Mouse (Mus musculus): ENCODE data around the gene Hydin. TPM values are rescaled to one million over a fixed set of nuclear protein-coding genes. Genes with fewer than 3 reads are reported as not detected.

Gene Hydin
- polyA plus RNA-seq, 1 experiment = 0.02 TPM

GRCm38 (mm10) chr8:110333376-110333775 lies 66.6 kb downstream of the Hydin start:
- no peak for TF ChIP-seq POLR2A (IDR thresholded peaks at IDR 0.05; ENCODE audit: low read depth, low read length)
- TF ChIP-seq CTCF (conservative IDR thresholded peaks at IDR 0.05; ENCODE audit: insufficient read depth, insufficient read length, low read depth, low read length) = no peak
- 28% methylated on average over 7 of the region's 7 CpGs for WGBS
- no peak overlapping the region for H3K4me3 ChIP-seq (ENCODE audit: insufficient read depth, low read depth, low read length)
- H3K27ac ChIP-seq (ENCODE audit: insufficient read depth, low read depth, low read length) = no peak overlapping the region
- H3K4me1 ChIP-seq (ENCODE audit: control insufficient read depth, insufficient read depth, low read length) = no peaks in the 10 kb centered on the region
- DNase-seq = no peak
- H3K36me3 ChIP-seq (ENCODE audit: control insufficient read depth, insufficient read depth, low read length) = no peaks in the 10 kb centered on the region
- no peaks in the 10 kb centered on the region for H3K27me3 ChIP-seq (replicated peaks; ENCODE audit: control insufficient read depth, insufficient read depth, low read length)

GRCm38 (mm10) chr8:110339447-110339846 lies 72.7 kb downstream of the Hydin start:
- H3K27ac ChIP-seq (ENCODE audit: insufficient read depth, low read depth, low read length) = no peak overlapping the region
- H3K4me1 ChIP-seq (ENCODE audit: control insufficient read depth, insufficient read depth, low read length) = no peaks in the 10 kb centered on the region
- TF ChIP-seq CTCF (conservative IDR thresholded peaks at IDR 0.05; ENCODE audit: insufficient read depth, insufficient read length, low read depth, low read length) (no peak), POLR2A (IDR thresholded peaks at IDR 0.05; ENCODE audit: low read depth, low read length) (no peak)
- WGBS = 63% methylated on average over 2 of the region's 2 CpGs
- no peak overlapping the region for H3K4me3 ChIP-seq (ENCODE audit: insufficient read depth, low read depth, low read length)
- H3K36me3 ChIP-seq (ENCODE audit: control insufficient read depth, insufficient read depth, low read length) = no peaks in the 10 kb centered on the region
- DNase-seq = no peak
- no peaks in the 10 kb centered on the region for H3K27me3 ChIP-seq (replicated peaks; ENCODE audit: control insufficient read depth, insufficient read depth, low read length)

GRCm38 (mm10) chr8:110340090-110340703 lies 73.4 kb downstream of the Hydin start:
- TF ChIP-seq POLR2A (IDR thresholded peaks at IDR 0.05; ENCODE audit: low read depth, low read length) (no peak), CTCF (conservative IDR thresholded peaks at IDR 0.05; ENCODE audit: insufficient read depth, insufficient read length, low read depth, low read length) (no peak)
- 73% methylated on average over 12 of the region's 12 CpGs for WGBS
- Histone ChIP-seq H3K4me3 (ENCODE audit: insufficient read depth, low read depth, low read length) (no peak overlapping the region), H3K36me3 (ENCODE audit: control insufficient read depth, insufficient read depth, low read length) (no peaks in the 10 kb centered on the region), H3K27me3 (replicated peaks; ENCODE audit: control insufficient read depth, insufficient read depth, low read length) (no peaks in the 10 kb centered on the region), H3K27ac (ENCODE audit: insufficient read depth, low read depth, low read length) (no peak overlapping the region), H3K4me1 (ENCODE audit: control insufficient read depth, insufficient read depth, low read length) (no peaks in the 10 kb centered on the region)
- no peak for DNase-seq

GRCm38 (mm10) chr8:110345697-110346394 lies 79.1 kb downstream of the Hydin start:
- DNase-seq = no peak
- 76% methylated on average over 12 of the region's 12 CpGs for WGBS
- Histone ChIP-seq H3K27ac (ENCODE audit: insufficient read depth, low read depth, low read length) (no peak overlapping the region), H3K27me3 (replicated peaks; ENCODE audit: control insufficient read depth, insufficient read depth, low read length) (no peaks in the 10 kb centered on the region; the same call in 1 of the 2 replicates), H3K36me3 (ENCODE audit: control insufficient read depth, insufficient read depth, low read length) (no peaks in the 10 kb centered on the region), H3K4me3 (ENCODE audit: insufficient read depth, low read depth, low read length) (no peak overlapping the region), H3K4me1 (ENCODE audit: control insufficient read depth, insufficient read depth, low read length) (no peaks in the 10 kb centered on the region)
- TF ChIP-seq CTCF (conservative IDR thresholded peaks at IDR 0.05; ENCODE audit: insufficient read depth, insufficient read length, low read depth, low read length) (no peak), POLR2A (IDR thresholded peaks at IDR 0.05; ENCODE audit: low read depth, low read length) (no peak)

GRCm38 (mm10) chr8:110346915-110347314 lies 80.1 kb downstream of the Hydin start:
- H3K27ac ChIP-seq (ENCODE audit: insufficient read depth, low read depth, low read length) = no peak overlapping the region
- no peaks in the 10 kb centered on the region for H3K36me3 ChIP-seq (ENCODE audit: control insufficient read depth, insufficient read depth, low read length)
- TF ChIP-seq POLR2A (IDR thresholded peaks at IDR 0.05; ENCODE audit: low read depth, low read length) (no peak), CTCF (conservative IDR thresholded peaks at IDR 0.05; ENCODE audit: insufficient read depth, insufficient read length, low read depth, low read length) (no peak)
- H3K4me1 ChIP-seq (ENCODE audit: control insufficient read depth, insufficient read depth, low read length) = no peaks in the 10 kb centered on the region
- no peak for DNase-seq
- no peaks in the 10 kb centered on the region; the same call in 1 of the 2 replicates for H3K27me3 ChIP-seq (replicated peaks; ENCODE audit: control insufficient read depth, insufficient read depth, low read length)
- no peak overlapping the region for H3K4me3 ChIP-seq (ENCODE audit: insufficient read depth, low read depth, low read length)
- 96% methylated on average over 1 of the region's 1 CpGs for WGBS

- DNase-seq = no peak
- 82% methylated on average over 3 of the region's 3 CpGs for WGBS
- Histone ChIP-seq H3K4me3 (ENCODE audit: insufficient read depth, low read depth, low read length) (no peak overlapping the region), H3K27me3 (replicated peaks; ENCODE audit: control insufficient read depth, insufficient read depth, low read length) (no peaks in the 10 kb centered on the region; the same call in 1 of the 2 replicates), H3K36me3 (ENCODE audit: control insufficient read depth, insufficient read depth, low read length) (no peaks in the 10 kb centered on the region), H3K27ac (ENCODE audit: insufficient read depth, low read depth, low read length) (no peak overlapping the region), H3K4me1 (ENCODE audit: control insufficient read depth, insufficient read depth, low read length) (no peaks in the 10 kb centered on the region)
- TF ChIP-seq CTCF (conservative IDR thresholded peaks at IDR 0.05; ENCODE audit: insufficient read depth, insufficient read length, low read depth, low read length) = no peak
- TF ChIP-seq POLR2A (IDR thresholded peaks at IDR 0.05; ENCODE audit: low read depth, low read length) = no peak
Measured at GRCm38 (mm10) chr8:110350725-110351124, 83.9 kb downstream of the Hydin start.

- H3K27me3 ChIP-seq (replicated peaks; ENCODE audit: control insufficient read depth, insufficient read depth, low read length) = no peaks in the 10 kb centered on the region
- TF ChIP-seq POLR2A (IDR thresholded peaks at IDR 0.05; ENCODE audit: low read depth, low read length) = no peak
- TF ChIP-seq CTCF (conservative IDR thresholded peaks at IDR 0.05; ENCODE audit: insufficient read depth, insufficient read length, low read depth, low read length) = no peak
- no peak for DNase-seq
- no peaks in the 10 kb centered on the region for H3K36me3 ChIP-seq (ENCODE audit: control insufficient read depth, insufficient read depth, low read length)
- no peak overlapping the region for H3K27ac ChIP-seq (ENCODE audit: insufficient read depth, low read depth, low read length)
- H3K4me1 ChIP-seq (ENCODE audit: control insufficient read depth, insufficient read depth, low read length) = no peaks in the 10 kb centered on the region
- 83% methylated on average over 5 of the region's 5 CpGs for WGBS
- no peak overlapping the region for H3K4me3 ChIP-seq (ENCODE audit: insufficient read depth, low read depth, low read length)
Measured at GRCm38 (mm10) chr8:110351909-110352308, 85.1 kb downstream of the Hydin start.
